Mouse (Mus musculus): ENCODE measurements at regions not wholly inside any gene's neighbourhood (a gene's known extent, or its start where the extent isn't known, plus 50 kb on each side); places are given as distances from the start of the nearest gene placed in this dataset.

- no peak overlapping the region for H3K9ac ChIP-seq (ENCODE audit: insufficient read depth, low read depth, low read length, poor library complexity, severe bottlenecking)
- in situ Hi-C loops (cut with MboI; ENCODE audit: low sequenced_read_pairs in 2 of 2, unreplicated experiment in 2 of 2): no loop called here
Measured at GRCm38 (mm10) chr2:95521624-95522023, 796.3 kb upstream of the Lrrc4c start.

GRCm38 (mm10) chr2:95524590-95525266 is 793.2 kb upstream of the Lrrc4c start:
- Histone ChIP-seq H3K4me3 (ENCODE audit: insufficient read depth in 1 of 2, low read depth in 1 of 2, low read length in 2 of 2, poor library complexity in 1 of 2, severe bottlenecking in 1 of 2) (no peak overlapping the region), H3K9ac (ENCODE audit: insufficient read depth, low read depth, low read length, poor library complexity, severe bottlenecking) (no peak overlapping the region), H3K9me3 (ENCODE audit: control insufficient read depth, insufficient read depth, low read depth, low read length) (no peaks in the 10 kb centered on the region), H3K27ac (ENCODE audit: insufficient read depth, low read depth, low read length, poor library complexity, severe bottlenecking) (no peak overlapping the region), H3K4me1 (ENCODE audit: control insufficient read depth in 2 of 2, insufficient read depth in 2 of 2, low read length in 2 of 2, poor library complexity in 1 of 2) (no peaks in the 10 kb centered on the region), H3K36me3 (ENCODE audit: control insufficient read depth, insufficient read depth, low read length, poor library complexity, severe bottlenecking) (no peaks in the 10 kb centered on the region)
- in situ Hi-C loops (cut with MboI; ENCODE audit: low sequenced_read_pairs in 2 of 2, unreplicated experiment in 2 of 2): no loop called here
- TF ChIP-seq HCFC1 (IDR thresholded peaks at IDR 0.05; ENCODE audit: borderline replicate concordance, insufficient read depth, low read length): no peak
- no peak for TF ChIP-seq ZNF384 (IDR thresholded peaks at IDR 0.05; ENCODE audit: low read depth, low read length)
- DNase-seq (ENCODE audit: low read depth, low spot score): no peak

More at GRCm38 (mm10) chr2:95521624-95522023, 796.3 kb upstream of the Lrrc4c start:
- DNase-seq (ENCODE audit: low read depth, low spot score): no peak
- no peak for TF ChIP-seq ZNF384 (IDR thresholded peaks at IDR 0.05; ENCODE audit: low read depth, low read length)
- no peak for TF ChIP-seq HCFC1 (IDR thresholded peaks at IDR 0.05; ENCODE audit: borderline replicate concordance, insufficient read depth, low read length)
- TF ChIP-seq CHD2 (IDR thresholded peaks at IDR 0.05; ENCODE audit: low read depth, low read length): no peak
- no peak for TF ChIP-seq ZC3H11A (IDR thresholded peaks at IDR 0.05; ENCODE audit: borderline replicate concordance, low read depth, low read length)
- no peak for TF ChIP-seq MAFK (IDR thresholded peaks at IDR 0.05; ENCODE audit: insufficient read depth, low read depth, low read length)
- Histone ChIP-seq H3K27ac (ENCODE audit: insufficient read depth, low read depth, low read length, poor library complexity, severe bottlenecking) (no peak overlapping the region), H3K4me3 (ENCODE audit: insufficient read depth in 1 of 2, low read depth in 1 of 2, low read length in 2 of 2, poor library complexity in 1 of 2, severe bottlenecking in 1 of 2) (no peak overlapping the region), H3K9me3 (ENCODE audit: control insufficient read depth, insufficient read depth, low read depth, low read length) (no peaks in the 10 kb centered on the region), H3K4me1 (ENCODE audit: control insufficient read depth in 2 of 2, insufficient read depth in 2 of 2, low read length in 2 of 2, poor library complexity in 1 of 2) (no peaks in the 10 kb centered on the region), H3K36me3 (ENCODE audit: control insufficient read depth, insufficient read depth, low read length, poor library complexity, severe bottlenecking) (no peaks in the 10 kb centered on the region)

- no peaks in the 10 kb centered on the region for H3K4me1 ChIP-seq (ENCODE audit: control insufficient read depth in 2 of 2, insufficient read depth in 2 of 2, low read length in 2 of 2, poor library complexity in 1 of 2)
- no peak overlapping the region for H3K27ac ChIP-seq (ENCODE audit: insufficient read depth, low read depth, low read length, poor library complexity, severe bottlenecking)
- in situ Hi-C loops (cut with MboI; ENCODE audit: low sequenced_read_pairs in 2 of 2, unreplicated experiment in 2 of 2): no loop called here
- H3K9me3 ChIP-seq (ENCODE audit: control insufficient read depth, insufficient read depth, low read depth, low read length): no peaks in the 10 kb centered on the region
- peak; percentile 94 for TF ChIP-seq MAFK (IDR thresholded peaks at IDR 0.05; ENCODE audit: insufficient read depth, low read depth, low read length)
- TF ChIP-seq ZNF384 (IDR thresholded peaks at IDR 0.05; ENCODE audit: low read depth, low read length): no peak
- no peak for TF ChIP-seq HCFC1 (IDR thresholded peaks at IDR 0.05; ENCODE audit: borderline replicate concordance, insufficient read depth, low read length)
- TF ChIP-seq ZC3H11A (IDR thresholded peaks at IDR 0.05; ENCODE audit: borderline replicate concordance, low read depth, low read length): no peak
- no peak for DNase-seq (ENCODE audit: low read depth, low spot score)
- H3K9ac ChIP-seq (ENCODE audit: insufficient read depth, low read depth, low read length, poor library complexity, severe bottlenecking): no peak overlapping the region
- no peak overlapping the region for H3K4me3 ChIP-seq (ENCODE audit: insufficient read depth in 1 of 2, low read depth in 1 of 2, low read length in 2 of 2, poor library complexity in 1 of 2, severe bottlenecking in 1 of 2)
- no peaks in the 10 kb centered on the region for H3K36me3 ChIP-seq (ENCODE audit: control insufficient read depth, insufficient read depth, low read length, poor library complexity, severe bottlenecking)
Measured at GRCm38 (mm10) chr2:95564089-95564488, 753.9 kb upstream of the Lrrc4c start.

- Histone ChIP-seq H3K27ac (ENCODE audit: insufficient read depth, low read depth, low read length, poor library complexity, severe bottlenecking) (no peak overlapping the region), H3K4me3 (ENCODE audit: insufficient read depth in 1 of 2, low read depth in 1 of 2, low read length in 2 of 2, poor library complexity in 1 of 2, severe bottlenecking in 1 of 2) (no peak overlapping the region), H3K9me3 (ENCODE audit: control insufficient read depth, insufficient read depth, low read depth, low read length) (no peaks in the 10 kb centered on the region), H3K4me1 (ENCODE audit: control insufficient read depth in 2 of 2, insufficient read depth in 2 of 2, low read length in 2 of 2, poor library complexity in 1 of 2) (no peaks in the 10 kb centered on the region), H3K36me3 (ENCODE audit: control insufficient read depth, insufficient read depth, low read length, poor library complexity, severe bottlenecking) (no peaks in the 10 kb centered on the region), H3K9ac (ENCODE audit: insufficient read depth, low read depth, low read length, poor library complexity, severe bottlenecking) (no peak overlapping the region)
- in situ Hi-C loops (cut with MboI; ENCODE audit: low sequenced_read_pairs in 2 of 2, unreplicated experiment in 2 of 2): no loop called here
- TF ChIP-seq CHD2 (IDR thresholded peaks at IDR 0.05; ENCODE audit: low read depth, low read length) (no peak), HCFC1 (IDR thresholded peaks at IDR 0.05; ENCODE audit: borderline replicate concordance, insufficient read depth, low read length) (no peak), ZNF384 (IDR thresholded peaks at IDR 0.05; ENCODE audit: low read depth, low read length) (no peak), MAFK (IDR thresholded peaks at IDR 0.05; ENCODE audit: insufficient read depth, low read depth, low read length) (no peak), ZC3H11A (IDR thresholded peaks at IDR 0.05; ENCODE audit: borderline replicate concordance, low read depth, low read length) (no peak)
- no peak for DNase-seq (ENCODE audit: low read depth, low spot score)
Measured at GRCm38 (mm10) chr2:95575882-95576281, 742.1 kb upstream of the Lrrc4c start.

- no peaks in the 10 kb centered on the region for H3K36me3 ChIP-seq (ENCODE audit: control insufficient read depth, insufficient read depth, low read length, poor library complexity, severe bottlenecking)
- no peak overlapping the region for H3K4me3 ChIP-seq (ENCODE audit: insufficient read depth in 1 of 2, low read depth in 1 of 2, low read length in 2 of 2, poor library complexity in 1 of 2, severe bottlenecking in 1 of 2)
- H3K9me3 ChIP-seq (ENCODE audit: control insufficient read depth, insufficient read depth, low read depth, low read length): no peaks in the 10 kb centered on the region
- no peak for DNase-seq (ENCODE audit: low read depth, low spot score)
- in situ Hi-C loops (cut with MboI; ENCODE audit: low sequenced_read_pairs in 2 of 2, unreplicated experiment in 2 of 2): no loop called here
- no peak overlapping the region for H3K9ac ChIP-seq (ENCODE audit: insufficient read depth, low read depth, low read length, poor library complexity, severe bottlenecking)
- H3K27ac ChIP-seq (ENCODE audit: insufficient read depth, low read depth, low read length, poor library complexity, severe bottlenecking): no peak overlapping the region
- H3K4me1 ChIP-seq (ENCODE audit: control insufficient read depth in 2 of 2, insufficient read depth in 2 of 2, low read length in 2 of 2, poor library complexity in 1 of 2): no peaks in the 10 kb centered on the region
- no peak for TF ChIP-seq HCFC1 (IDR thresholded peaks at IDR 0.05; ENCODE audit: borderline replicate concordance, insufficient read depth, low read length)
- TF ChIP-seq ZNF384 (IDR thresholded peaks at IDR 0.05; ENCODE audit: low read depth, low read length): no peak
- TF ChIP-seq ZC3H11A (IDR thresholded peaks at IDR 0.05; ENCODE audit: borderline replicate concordance, low read depth, low read length): no peak
- no peak for TF ChIP-seq MAFK (IDR thresholded peaks at IDR 0.05; ENCODE audit: insufficient read depth, low read depth, low read length)
- TF ChIP-seq CHD2 (IDR thresholded peaks at IDR 0.05; ENCODE audit: low read depth, low read length): no peak
Measured at GRCm38 (mm10) chr2:95579201-95579600, 738.8 kb upstream of the Lrrc4c start.

Measured in ES-E14 (cell line).